Mouse (Mus musculus) heart, postnatal 0 days (tissue): Measurements from ENCODE around the gene Peli2.

Experiments used
- CTCF ChIP-seq: IDR thresholded peaks from 2 replicates; pipeline ENCODE4 v1.5.1; 2016; ENCODE audit warnings: antibody characterized with exemption, control low read depth, low read depth
- EP300 ChIP-seq: IDR thresholded peaks from 2 replicates; pipeline ENCODE4 v1.6.1; 2016; ENCODE audit warnings: antibody characterized with exemption, low read depth

GRCm38 (mm10) chr14:48224203-48224602 is 103.6 kb downstream of the Peli2 start:
- no peak for TF ChIP-seq EP300
- TF ChIP-seq CTCF, result no peak
